Mouse (Mus musculus) CH12.LX (cell line): ENCODE results near the gene Larp4b.

ENCODE experiments used
- CHD1 ChIP-seq: IDR thresholded peaks from 2 replicates; pipeline ENCODE4 v1.6.1; 2012; ENCODE audit warnings: low read depth, low read length, improper control_type of control experiment, inconsistent platforms
- CHD2 ChIP-seq: IDR thresholded peaks from 2 replicates; pipeline ENCODE4 v1.6.1; 2011; ENCODE audit warnings: low read length, improper control_type of control experiment
- CTCF ChIP-seq, 2 experiments: IDR thresholded peaks in 1 of 2; conservative IDR thresholded peaks in 1 of 2; 2 replicates each; pipeline ENCODE4 v1.5.1; 2011 to 2012; ENCODE audit warnings: low read depth in 2 of 2, low read length in 2 of 2, improper control_type of control experiment in 1 of 2, inconsistent platforms in 1 of 2, mild to moderate bottlenecking in 1 of 2, moderate library complexity in 1 of 2
- ELF1 ChIP-seq: IDR thresholded peaks from 2 replicates; pipeline ENCODE4 v1.6.1; 2014; ENCODE audit warnings: low read depth, mild to moderate bottlenecking, inconsistent platforms, low read length, improper control_type of control experiment
- EP300 ChIP-seq: IDR thresholded peaks from 2 replicates; pipeline ENCODE4 v1.6.1; 2011; ENCODE audit warnings: low read length, improper control_type of control experiment
- MAFK ChIP-seq: IDR thresholded peaks from 2 replicates; pipeline ENCODE4 v1.6.1; 2011; ENCODE audit warnings: low read length, improper control_type of control experiment; ENCODE audit not compliant: insufficient replicate concordance
- NELFE ChIP-seq: IDR thresholded peaks from 2 replicates; pipeline ENCODE4 v1.6.1; 2011; ENCODE audit warnings: low read depth, low read length, improper control_type of control experiment
- POLR2A ChIP-seq: IDR thresholded peaks from 2 replicates; pipeline ENCODE4 v1.6.1; 2011; ENCODE audit warnings: low read depth, mild to moderate bottlenecking, improper control_type of control experiment, low read length
- USF2 ChIP-seq: conservative IDR thresholded peaks from 2 replicates; pipeline ENCODE4 v1.6.1; 2011; ENCODE audit warnings: low read depth, low read length, improper control_type of control experiment
- ZC3H11A ChIP-seq: IDR thresholded peaks from 2 replicates; pipeline ENCODE4 v1.6.1; 2012; ENCODE audit warnings: low read depth, mild to moderate bottlenecking, inconsistent platforms, low read length, improper control_type of control experiment
- ZMIZ1 ChIP-seq: IDR thresholded peaks from 2 replicates; pipeline ENCODE4 v1.6.1; 2012; ENCODE audit warnings: low read depth, mild to moderate bottlenecking, inconsistent platforms, low read length, improper control_type of control experiment
- ZNF384 ChIP-seq: IDR thresholded peaks from 2 replicates; pipeline ENCODE4 v1.6.1; 2012; ENCODE audit warnings: low read depth, low read length, improper control_type of control experiment, inconsistent platforms

- TF ChIP-seq USF2 (no peak), CTCF (conservative IDR thresholded peaks at IDR 0.05 in 1 of 2, IDR thresholded peaks at IDR 0.05 in 1 of 2; ENCODE audit: low read depth in 2 of 2, low read length in 2 of 2) (no peak), CHD2 (no peak), POLR2A (no peak), CHD1 (no peak), ZNF384 (no peak), ELF1 (no peak), NELFE (no peak), ZC3H11A (no peak), MAFK (no peak), ZMIZ1 (no peak), EP300 (no peak)
Measured at GRCm38 (mm10) chr13:9199465-9199844, 105.8 kb downstream of the Larp4b start.
